Mouse (Mus musculus) megakaryocyte, embryonic 14.5 days (primary cell): ENCODE data around the gene Agrn. TPM values are rescaled to one million over a fixed set of nuclear protein-coding genes. Genes with fewer than 3 reads are reported as not detected.
"Not testable (repeated sequence)": the region's sequence is repeated elsewhere in the genome, so short reads cannot be mapped to it uniquely, and the experiment has no call there.

ENCODE experiments used
- H3K27me3 ChIP-seq: replicated peaks from 2 replicates; pipeline ENCODE3; 2012; ENCODE audit warnings: inconsistent platforms
- H3K36me3 ChIP-seq: replicated peaks from 2 replicates; pipeline ENCODE3; 2012; ENCODE audit warnings: low read length, inconsistent platforms, mixed read lengths
- H3K4me1 ChIP-seq: 2 replicates; pipeline ENCODE4 v1.6.1; 2012; ENCODE audit warnings: inconsistent platforms
- H3K4me3 ChIP-seq: replicated peaks from 2 replicates; pipeline ENCODE3; 2012; ENCODE audit warnings: moderate library complexity, mild to moderate bottlenecking, inconsistent platforms
- H3K9me3 ChIP-seq: 2 replicates; pipeline ENCODE4 v1.6.1; 2012; ENCODE audit warnings: inconsistent platforms
- FLI1 ChIP-seq: IDR thresholded peaks from 2 replicates; pipeline ENCODE4 v1.6.1; 2012; ENCODE audit warnings: low read length, inconsistent platforms, mixed read lengths
- GATA1 ChIP-seq: IDR thresholded peaks from 3 replicates; pipeline ENCODE4 v1.6.1; 2012; ENCODE audit warnings: mixed read lengths, low read length, inconsistent platforms, borderline replicate concordance
- polyA plus RNA-seq: library from polyadenylated mRNA; stranded (reverse); fragments of >175 nt; gene quantifications from 2 replicates; pipeline ENCODE4 v1.2.3, GENCODE M21; 2012; ENCODE audit warnings: low replicate concordance; ENCODE audit not compliant: insufficient read depth

Agrn gene
- polyA plus RNA-seq, 1 experiment: 2.3 TPM

DNA sequence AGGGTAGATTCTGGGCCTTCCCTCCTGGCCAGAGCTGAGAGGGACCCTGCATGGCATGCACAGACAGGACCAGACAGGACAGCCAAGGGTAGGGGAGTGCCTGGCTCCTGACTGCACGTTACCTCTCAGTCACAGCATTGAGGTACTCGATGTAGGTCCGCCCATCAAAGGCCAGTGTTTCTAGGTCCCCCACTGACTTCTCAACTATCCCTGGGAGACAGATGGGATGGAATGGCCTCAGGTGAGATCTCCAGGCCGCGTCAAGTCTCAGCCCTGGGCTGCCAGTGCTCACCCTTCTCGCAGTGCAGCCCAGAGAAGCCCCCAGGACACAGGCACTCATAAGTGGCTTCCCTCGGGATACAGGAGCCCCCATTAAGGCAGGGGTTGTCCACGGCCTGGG is 28.7 kb downstream of the Agrn start:
- Histone ChIP-seq H3K4me3 (no peak overlapping the region), H3K9me3 (peaks cover 3% of the 10 kb centered on the region), H3K36me3 (peaks cover 35% of the 10 kb centered on the region), H3K27me3 (peaks cover 9% of the 10 kb centered on the region), H3K4me1 (peaks cover 7% of the 10 kb centered on the region; the same call in 1 of the 2 replicates)
- TF ChIP-seq GATA1 (no peak), FLI1 (no peak)

DNA sequence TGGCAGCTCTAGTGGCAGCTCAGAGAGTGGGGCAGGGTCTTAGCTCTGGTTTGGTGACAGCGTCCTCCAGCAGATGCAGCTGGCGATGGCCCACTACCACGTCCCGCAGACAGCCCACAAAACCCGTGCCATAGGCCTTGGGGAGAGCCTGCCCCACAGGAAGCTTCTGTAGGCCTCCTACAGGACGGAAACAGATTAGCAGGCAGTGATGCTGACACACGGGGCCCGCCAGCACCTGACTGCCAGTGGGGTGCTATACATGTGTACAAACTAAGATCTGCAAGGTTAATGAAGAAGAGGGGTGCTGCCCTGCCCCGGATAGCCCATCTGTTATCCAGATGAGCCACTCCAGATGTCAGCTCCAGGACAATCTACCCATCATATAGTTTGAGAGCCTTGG is 30.8 kb downstream of the Agrn start:
- Histone ChIP-seq H3K4me3 (no peak overlapping the region), H3K36me3 (peaks cover 13% of the 10 kb centered on the region), H3K9me3 (peaks cover 21% of the 10 kb centered on the region), H3K4me1 (peaks cover 7% of the 10 kb centered on the region; the same call in 1 of the 2 replicates), H3K27me3 (peaks cover 6% of the 10 kb centered on the region)
- no peak for TF ChIP-seq FLI1
- TF ChIP-seq GATA1: no peak

DNA sequence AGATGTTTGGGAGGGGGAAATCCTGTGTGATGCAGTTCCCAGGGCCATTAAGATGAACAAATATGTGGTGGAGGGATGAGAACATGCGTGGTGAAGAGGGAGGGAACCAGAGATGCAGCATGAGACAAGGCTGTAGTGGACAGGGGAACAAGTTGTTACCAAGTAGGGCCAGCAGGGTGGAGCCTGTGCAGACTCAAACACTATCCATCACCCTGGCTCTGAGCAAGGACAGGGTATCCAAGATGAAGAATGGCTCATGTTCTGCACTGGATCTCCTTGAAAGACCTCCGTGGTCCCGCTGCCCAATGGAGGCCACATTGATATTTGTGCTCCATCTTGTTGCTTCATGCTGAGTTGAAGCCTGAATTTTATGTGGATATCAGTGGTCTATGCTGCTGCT is 42.5 kb downstream of the Agrn start:
- Histone ChIP-seq H3K4me1 (no peaks in the 10 kb centered on the region), H3K27me3 (no peaks in the 10 kb centered on the region), H3K9me3 (peaks cover 22% of the 10 kb centered on the region), H3K36me3 (no peaks in the 10 kb centered on the region), H3K4me3 (no peak overlapping the region)
- TF ChIP-seq FLI1 (no peak), GATA1 (no peak)

DNA sequence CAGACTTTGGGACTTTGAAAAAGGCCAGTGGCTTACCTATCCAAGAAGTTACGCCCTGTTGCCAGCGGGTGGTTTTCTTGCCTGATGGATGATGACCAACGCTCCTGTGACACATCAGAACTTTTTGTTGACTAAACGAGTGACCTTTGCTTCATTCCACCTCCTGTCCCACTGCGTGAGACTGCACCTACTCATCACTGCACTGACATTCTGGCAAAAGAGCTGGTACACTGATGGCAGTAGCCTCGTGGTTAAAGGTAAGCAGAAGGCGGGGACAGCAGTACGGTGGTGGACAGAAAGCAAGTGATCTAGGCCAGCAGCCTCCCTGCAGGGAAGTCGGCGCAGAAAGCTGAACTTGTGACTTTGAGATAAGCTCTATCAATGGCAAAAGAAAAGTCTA is 46.4 kb downstream of the Agrn start:
- not testable (repeated sequence) for H3K4me1 ChIP-seq, H3K36me3 ChIP-seq, H3K9me3 ChIP-seq, H3K27me3 ChIP-seq, H3K4me3 ChIP-seq

DNA sequence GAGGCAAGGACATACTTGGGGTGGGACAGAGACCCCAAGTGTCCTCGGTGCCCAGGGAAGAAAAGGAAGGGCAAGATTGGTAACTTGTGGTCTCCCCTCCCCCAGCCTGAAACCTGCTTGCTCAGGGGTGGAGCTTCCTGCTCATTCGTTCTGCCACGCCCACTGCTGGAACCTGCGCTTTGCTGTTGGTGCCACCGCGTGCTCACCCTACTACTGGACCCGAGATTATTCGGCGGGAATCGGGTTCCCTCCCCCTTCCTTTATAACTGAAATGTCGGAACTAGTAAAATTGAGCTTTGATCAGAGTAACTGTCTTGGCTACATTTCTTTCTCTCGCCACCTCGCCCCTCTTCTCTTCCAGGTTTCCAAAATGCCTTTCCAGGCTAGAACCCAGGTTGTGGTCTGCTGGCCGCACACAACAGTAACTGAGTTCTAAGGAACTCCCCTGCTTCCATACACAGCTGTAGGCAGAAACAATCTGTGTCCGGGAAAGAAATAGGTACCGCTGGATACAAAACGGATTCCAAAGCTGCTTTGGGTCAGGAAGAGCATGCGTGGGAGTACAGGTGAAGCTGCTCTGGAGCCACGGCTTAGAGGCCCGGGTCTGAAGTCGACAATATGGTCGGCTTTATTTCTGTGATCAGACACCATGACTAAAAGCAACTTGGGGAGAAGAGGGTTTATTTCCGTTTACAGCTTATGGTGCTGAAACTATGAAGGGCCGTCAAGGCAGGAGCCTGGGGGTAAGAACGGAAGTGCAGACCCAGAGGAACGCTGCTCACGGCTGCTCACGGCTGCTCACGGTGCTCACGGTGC is 60.8 kb downstream of the Agrn start:
- Histone ChIP-seq H3K4me3 (no peak overlapping the region), H3K36me3 (no peaks in the 10 kb centered on the region), H3K9me3 (0 out of 2 replicates have a peak, but pooled peaks cover 3% of the 10 kb centered on the region), H3K4me1 (peaks cover 9% of the 10 kb centered on the region), H3K27me3 (peaks cover 13% of the 10 kb centered on the region)
- TF ChIP-seq FLI1 (no peak), GATA1 (no peak)

DNA sequence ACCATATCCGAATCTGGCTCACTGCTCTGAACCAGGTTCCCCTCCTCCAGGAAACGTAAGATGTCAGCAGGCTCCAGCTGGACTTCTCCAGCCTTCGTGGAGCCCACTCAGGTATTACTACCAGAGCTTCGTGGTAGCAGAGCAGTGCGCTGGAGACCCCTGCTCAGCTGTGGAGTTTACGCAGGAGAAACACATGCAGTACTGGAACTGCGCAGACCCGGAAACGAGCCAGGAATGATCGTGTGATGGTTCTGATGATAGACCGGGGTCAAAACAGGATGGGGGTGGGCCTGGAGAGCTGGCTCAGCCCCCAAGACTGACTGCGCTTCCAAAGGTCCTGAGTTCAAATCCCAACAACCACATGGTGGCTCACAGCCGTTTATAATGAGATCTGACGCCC is 61.5 kb downstream of the Agrn start:
- H3K27me3 ChIP-seq: peaks cover 15% of the 10 kb centered on the region
- no peak overlapping the region for H3K4me3 ChIP-seq
- 0 out of 2 replicates have a peak, but pooled peaks cover 3% of the 10 kb centered on the region for H3K9me3 ChIP-seq
- H3K36me3 ChIP-seq: no peaks in the 10 kb centered on the region
- peaks cover 9% of the 10 kb centered on the region for H3K4me1 ChIP-seq
- no peak for TF ChIP-seq FLI1
- TF ChIP-seq GATA1: no peak

DNA sequence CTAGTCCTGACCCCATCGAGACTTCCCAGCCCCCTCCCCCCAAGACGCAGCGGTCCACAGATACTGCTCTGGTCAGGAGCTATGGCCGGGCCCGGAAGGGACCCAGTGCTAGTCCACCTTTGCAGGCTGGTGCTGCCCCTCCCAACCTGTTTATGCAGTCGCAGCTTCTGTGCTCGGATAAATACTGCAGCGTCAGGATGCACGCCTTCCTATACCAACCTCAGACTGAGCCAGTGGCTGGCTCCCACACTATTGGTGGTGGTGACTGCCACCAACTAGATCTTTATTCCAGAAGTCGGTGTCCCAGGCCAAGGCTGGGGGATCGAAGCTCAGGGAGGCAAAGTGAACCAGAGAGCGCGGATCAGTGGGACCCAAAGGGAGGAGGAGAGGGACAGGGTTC is 62.2 kb downstream of the Agrn start:
- Histone ChIP-seq H3K4me1 (peaks cover 9% of the 10 kb centered on the region), H3K4me3 (no peak overlapping the region), H3K36me3 (no peaks in the 10 kb centered on the region), H3K27me3 (peaks cover 18% of the 10 kb centered on the region), H3K9me3 (0 out of 2 replicates have a peak, but pooled peaks cover 3% of the 10 kb centered on the region)
- no peak for TF ChIP-seq GATA1
- TF ChIP-seq FLI1: no peak

DNA sequence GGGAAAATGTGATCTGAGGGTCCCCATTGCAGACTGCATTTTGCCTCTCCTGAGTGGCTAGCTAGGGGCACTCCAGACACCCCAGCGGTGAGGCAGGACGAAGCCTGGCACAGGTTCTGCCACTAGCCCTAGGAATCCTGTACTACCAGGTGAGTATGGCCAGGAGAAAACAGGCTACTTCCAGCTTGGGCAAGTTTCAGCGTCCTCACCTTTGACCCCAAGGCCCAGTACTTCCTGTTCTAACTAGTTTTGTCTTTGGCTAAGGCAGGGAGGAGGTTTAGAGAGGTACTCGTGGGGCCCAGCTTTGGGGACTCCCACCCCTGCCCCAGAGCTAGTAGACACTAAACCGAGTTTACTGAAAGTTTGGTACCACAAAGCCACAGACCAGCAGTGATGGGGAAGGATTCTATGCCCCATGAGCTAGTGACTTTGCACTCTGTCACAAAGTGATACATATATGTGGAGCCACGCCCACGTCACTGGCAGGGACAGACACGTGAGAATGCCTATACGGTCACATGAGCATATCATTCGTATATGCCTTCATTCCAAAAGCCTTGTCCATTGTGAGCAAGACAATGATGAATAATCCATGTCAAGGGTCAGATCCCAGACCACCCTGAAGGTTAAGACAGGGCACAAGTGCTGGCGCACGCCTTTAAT is 63.2 kb downstream of the Agrn start:
- Histone ChIP-seq H3K27me3 (peaks cover 18% of the 10 kb centered on the region), H3K4me3 (no peak overlapping the region), H3K9me3 (0 out of 2 replicates have a peak, but pooled peaks cover 3% of the 10 kb centered on the region), H3K36me3 (no peaks in the 10 kb centered on the region), H3K4me1 (peaks cover 9% of the 10 kb centered on the region)
- TF ChIP-seq FLI1: no peak
- TF ChIP-seq GATA1: no peak

DNA sequence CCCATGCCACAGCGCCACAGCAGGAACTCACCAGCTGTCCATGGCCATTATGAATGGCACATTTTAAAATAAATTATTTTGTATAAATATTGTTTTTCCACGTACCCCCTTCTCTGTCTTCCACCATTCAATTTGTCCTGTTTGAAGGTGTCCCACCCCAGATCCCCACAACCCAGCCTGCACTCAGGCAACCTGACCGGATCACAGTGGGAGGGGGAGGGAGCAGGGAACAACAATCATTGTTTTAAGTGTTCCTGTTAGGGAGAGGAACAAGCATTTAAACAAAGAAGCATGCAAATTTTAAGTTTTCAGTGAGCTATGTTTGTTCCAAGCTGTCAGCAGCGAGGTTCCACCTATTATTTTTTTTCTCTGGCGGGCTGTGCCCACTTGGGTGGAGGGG is 64.0 kb downstream of the Agrn start:
- H3K36me3 ChIP-seq: no peaks in the 10 kb centered on the region
- H3K9me3 ChIP-seq: 0 out of 2 replicates have a peak, but pooled peaks cover 3% of the 10 kb centered on the region
- H3K4me1 ChIP-seq: peaks cover 9% of the 10 kb centered on the region
- TF ChIP-seq FLI1 (no peak), GATA1 (no peak)
- peaks cover 16% of the 10 kb centered on the region for H3K27me3 ChIP-seq
- no peak overlapping the region for H3K4me3 ChIP-seq

DNA sequence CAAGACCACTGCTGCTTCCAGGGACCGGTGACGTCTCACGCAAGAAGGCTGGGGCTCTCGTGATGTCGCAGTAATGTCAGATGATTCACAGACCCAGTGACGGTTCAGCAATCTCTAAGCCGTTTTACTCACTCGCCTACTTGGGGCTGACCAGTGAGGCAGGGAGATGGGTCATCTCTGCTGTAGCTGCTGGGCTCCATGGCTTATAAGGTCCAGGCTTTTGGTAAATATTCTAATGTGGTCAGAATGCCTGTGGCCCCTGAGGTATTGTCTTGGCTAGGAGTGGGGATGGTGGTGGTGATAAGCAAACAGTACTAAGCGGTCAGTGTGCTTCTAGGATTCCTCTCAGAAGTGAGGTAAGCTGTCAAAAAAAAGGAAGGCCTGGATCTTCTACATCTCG is 66.3 kb downstream of the Agrn start:
- no peaks in the 10 kb centered on the region for H3K9me3 ChIP-seq
- no peak for TF ChIP-seq GATA1
- H3K36me3 ChIP-seq: peaks cover 22% of the 10 kb centered on the region
- peaks cover 16% of the 10 kb centered on the region for H3K27me3 ChIP-seq
- no peak overlapping the region for H3K4me3 ChIP-seq
- H3K4me1 ChIP-seq: peaks cover 19% of the 10 kb centered on the region
